Mouse (Mus musculus): ENCODE measurements around the gene Atr. TPM values are rescaled to one million over a fixed set of nuclear protein-coding genes. Genes with fewer than 3 reads are reported as not detected.

Gene Atr
- polyA plus RNA-seq, 1 experiment from 2014 or later: 3.3 TPM

GRCm38 (mm10) chr9:95834799-95835198, 22.6 kb upstream of the Atr start:
- Histone ChIP-seq H3K9ac (ENCODE audit: low read depth, low read length) (no peak overlapping the region), H3K4me3 (ENCODE audit: low read depth, low read length) (no peak overlapping the region), H3K4me1 (ENCODE audit: control insufficient read depth, low read depth, low read length) (no peaks in the 10 kb centered on the region), H3K27ac (ENCODE audit: low read length) (no peak overlapping the region), H3K27me3 (ENCODE audit: control insufficient read depth, insufficient read depth, low read depth, low read length) (no peaks in the 10 kb centered on the region), H3K36me3 (ENCODE audit: control insufficient read depth, insufficient read depth) (no peaks in the 10 kb centered on the region), H3K4me2 (ENCODE audit: low read depth, low read length) (no peak overlapping the region), H3K9me3 (replicated peaks; ENCODE audit: control insufficient read depth, low read length) (no peaks in the 10 kb centered on the region)
- no peak for ATAC-seq (ENCODE audit: low read depth)
- 27% methylated on average over 3 of the region's 3 CpGs for WGBS (ENCODE audit: insufficient replicate concordance)

- Histone ChIP-seq H3K36me3 (ENCODE audit: control insufficient read depth, insufficient read depth) (no peaks in the 10 kb centered on the region), H3K9ac (ENCODE audit: low read depth, low read length) (no peak overlapping the region), H3K27ac (ENCODE audit: low read length) (no peak overlapping the region), H3K4me1 (ENCODE audit: control insufficient read depth, low read depth, low read length) (no peaks in the 10 kb centered on the region), H3K27me3 (ENCODE audit: control insufficient read depth, insufficient read depth, low read depth, low read length) (no peaks in the 10 kb centered on the region), H3K9me3 (replicated peaks; ENCODE audit: control insufficient read depth, low read length) (no peaks in the 10 kb centered on the region), H3K4me2 (ENCODE audit: low read depth, low read length) (no peak overlapping the region), H3K4me3 (ENCODE audit: low read depth, low read length) (no peak overlapping the region)
- WGBS (ENCODE audit: insufficient replicate concordance): 72% methylated on average over 10 of the region's 10 CpGs
- no peak for ATAC-seq (ENCODE audit: low read depth)
Measured at GRCm38 (mm10) chr9:95835741-95836140, 21.7 kb upstream of the Atr start.

GRCm38 (mm10) chr9:95839424-95839823, 18.0 kb upstream of the Atr start:
- no peak for ATAC-seq (ENCODE audit: low read depth)
- Histone ChIP-seq H3K27me3 (ENCODE audit: control insufficient read depth, insufficient read depth, low read depth, low read length) (peaks cover 3% of the 10 kb centered on the region; the same call in 1 of the 2 replicates), H3K4me1 (ENCODE audit: control insufficient read depth, low read depth, low read length) (no peaks in the 10 kb centered on the region), H3K4me2 (ENCODE audit: low read depth, low read length) (no peak overlapping the region), H3K36me3 (ENCODE audit: control insufficient read depth, insufficient read depth) (no peaks in the 10 kb centered on the region), H3K27ac (ENCODE audit: low read length) (no peak overlapping the region), H3K9me3 (replicated peaks; ENCODE audit: control insufficient read depth, low read length) (no peaks in the 10 kb centered on the region), H3K4me3 (ENCODE audit: low read depth, low read length) (no peak overlapping the region), H3K9ac (ENCODE audit: low read depth, low read length) (no peak overlapping the region)
- 58% methylated on average over 3 of the region's 3 CpGs for WGBS (ENCODE audit: insufficient replicate concordance)

- Histone ChIP-seq H3K27me3 (ENCODE audit: control insufficient read depth, insufficient read depth, low read depth, low read length) (peaks cover 13% of the 10 kb centered on the region), H3K4me2 (ENCODE audit: low read depth, low read length) (peak within 1 kb of the TSS; percentile 55), H3K27ac (ENCODE audit: low read length) (peak within 1 kb of the TSS; percentile 42), H3K4me1 (ENCODE audit: control insufficient read depth, low read depth, low read length) (no peaks in the 10 kb centered on the region), H3K9ac (ENCODE audit: low read depth, low read length) (peak within 1 kb of the TSS; percentile 46), H3K9me3 (replicated peaks; ENCODE audit: control insufficient read depth, low read length) (no peaks in the 10 kb centered on the region), H3K4me3 (ENCODE audit: low read depth, low read length) (peak within 1 kb of the TSS; percentile 58), H3K36me3 (ENCODE audit: control insufficient read depth, insufficient read depth) (no peaks in the 10 kb centered on the region)
- peak; percentile 70 for ATAC-seq (ENCODE audit: low read depth)
- WGBS (ENCODE audit: insufficient replicate concordance): 1% methylated on average over 45 of the region's 46 CpGs
Measured at GRCm38 (mm10) chr9:95844825-95845460, 12.5 kb upstream of the Atr start, which contains the start of gene Pls1. Pls1 (minus strand) TSS chr9:95845311.

GRCm38 (mm10) chr9:95845711-95846110, 11.7 kb upstream of the Atr start:
- Histone ChIP-seq H3K27me3 (ENCODE audit: control insufficient read depth, insufficient read depth, low read depth, low read length) (peaks cover 13% of the 10 kb centered on the region), H3K4me3 (ENCODE audit: low read depth, low read length) (no peak overlapping the region), H3K9ac (ENCODE audit: low read depth, low read length) (no peak overlapping the region), H3K4me2 (ENCODE audit: low read depth, low read length) (peak overlapping the region; percentile 55; the same call in 1 of the 2 replicates), H3K9me3 (replicated peaks; ENCODE audit: control insufficient read depth, low read length) (no peaks in the 10 kb centered on the region), H3K27ac (ENCODE audit: low read length) (no peak overlapping the region), H3K36me3 (ENCODE audit: control insufficient read depth, insufficient read depth) (no peaks in the 10 kb centered on the region), H3K4me1 (ENCODE audit: control insufficient read depth, low read depth, low read length) (no peaks in the 10 kb centered on the region)
- 44% methylated on average over 4 of the region's 4 CpGs for WGBS (ENCODE audit: insufficient replicate concordance)
- ATAC-seq (ENCODE audit: low read depth): peak; percentile 84

GRCm38 (mm10) chr9:95851671-95852070, 5.7 kb upstream of the Atr start:
- H3K4me2 ChIP-seq (ENCODE audit: low read depth, low read length): no peak overlapping the region
- H3K4me1 ChIP-seq (ENCODE audit: control insufficient read depth, low read depth, low read length): peaks cover 2% of the 10 kb centered on the region
- H3K9me3 ChIP-seq (replicated peaks; ENCODE audit: control insufficient read depth, low read length): no peaks in the 10 kb centered on the region
- whole genome bisulfite sequencing (ENCODE audit: insufficient replicate concordance): 71% methylated on average over 11 of the region's 11 CpGs
- ATAC-seq (ENCODE audit: low read depth): no peak
- no peak overlapping the region for H3K9ac ChIP-seq (ENCODE audit: low read depth, low read length)
- H3K4me3 ChIP-seq (ENCODE audit: low read depth, low read length): no peak overlapping the region
- H3K27me3 ChIP-seq (ENCODE audit: control insufficient read depth, insufficient read depth, low read depth, low read length): no peaks in the 10 kb centered on the region
- H3K27ac ChIP-seq (ENCODE audit: low read length): no peak overlapping the region
- no peaks in the 10 kb centered on the region for H3K36me3 ChIP-seq (ENCODE audit: control insufficient read depth, insufficient read depth)

GRCm38 (mm10) chr9:95852896-95853295, 4.5 kb upstream of the Atr start:
- Histone ChIP-seq H3K4me3 (ENCODE audit: low read depth, low read length) (no peak overlapping the region), H3K27me3 (ENCODE audit: control insufficient read depth, insufficient read depth, low read depth, low read length) (no peaks in the 10 kb centered on the region), H3K9ac (ENCODE audit: low read depth, low read length) (no peak overlapping the region), H3K9me3 (replicated peaks; ENCODE audit: control insufficient read depth, low read length) (no peaks in the 10 kb centered on the region), H3K4me2 (ENCODE audit: low read depth, low read length) (no peak overlapping the region), H3K27ac (ENCODE audit: low read length) (no peak overlapping the region), H3K4me1 (ENCODE audit: control insufficient read depth, low read depth, low read length) (peaks cover 7% of the 10 kb centered on the region), H3K36me3 (ENCODE audit: control insufficient read depth, insufficient read depth) (no peaks in the 10 kb centered on the region)
- no peak for ATAC-seq (ENCODE audit: low read depth)
- 23% methylated on average over 4 of the region's 4 CpGs for WGBS (ENCODE audit: insufficient replicate concordance)

- WGBS (ENCODE audit: insufficient replicate concordance): 46% methylated on average over 2 of the region's 2 CpGs
- no peaks in the 10 kb centered on the region for H3K9me3 ChIP-seq (replicated peaks; ENCODE audit: control insufficient read depth, low read length)
- ATAC-seq (ENCODE audit: low read depth): no peak; the same call in 1 of the 2 replicates
- H3K4me1 ChIP-seq (ENCODE audit: control insufficient read depth, low read depth, low read length): peaks cover 7% of the 10 kb centered on the region
- H3K36me3 ChIP-seq (ENCODE audit: control insufficient read depth, insufficient read depth): no peaks in the 10 kb centered on the region
- H3K4me3 ChIP-seq (ENCODE audit: low read depth, low read length): no peak overlapping the region
- H3K9ac ChIP-seq (ENCODE audit: low read depth, low read length): no peak overlapping the region
- no peaks in the 10 kb centered on the region for H3K27me3 ChIP-seq (ENCODE audit: control insufficient read depth, insufficient read depth, low read depth, low read length)
- peak overlapping the region; percentile 60 for H3K27ac ChIP-seq (ENCODE audit: low read length)
- no peak overlapping the region for H3K4me2 ChIP-seq (ENCODE audit: low read depth, low read length)
Measured at GRCm38 (mm10) chr9:95854891-95855290, 2.5 kb upstream of the Atr start.

GRCm38 (mm10) chr9:95856004-95856403, 1.4 kb upstream of the Atr start:
- WGBS (ENCODE audit: insufficient replicate concordance): 80% methylated on average over 4 of the region's 4 CpGs
- ATAC-seq (ENCODE audit: low read depth): no peak
- no peak overlapping the region for H3K27ac ChIP-seq (ENCODE audit: low read length)
- no peak overlapping the region for H3K4me2 ChIP-seq (ENCODE audit: low read depth, low read length)
- no peaks in the 10 kb centered on the region for H3K36me3 ChIP-seq (ENCODE audit: control insufficient read depth, insufficient read depth)
- peaks cover 7% of the 10 kb centered on the region for H3K4me1 ChIP-seq (ENCODE audit: control insufficient read depth, low read depth, low read length)
- H3K9me3 ChIP-seq (replicated peaks; ENCODE audit: control insufficient read depth, low read length): no peaks in the 10 kb centered on the region
- no peak overlapping the region for H3K4me3 ChIP-seq (ENCODE audit: low read depth, low read length)
- no peaks in the 10 kb centered on the region for H3K27me3 ChIP-seq (ENCODE audit: control insufficient read depth, insufficient read depth, low read depth, low read length)
- no peak overlapping the region for H3K9ac ChIP-seq (ENCODE audit: low read depth, low read length)

Measured in liver, embryonic 16.5 days (tissue).